Mouse (Mus musculus) spleen, adult 18-20 months (tissue): ENCODE results near the gene Snrpb.

Experiments
- DNase-seq, 2 experiments: peaks; one replicate each; pipeline ENCODE4 v3.0.0; 2022; ENCODE audit warnings: mixed read lengths in 2 of 2

Gene Snrpb

GRCm38 (mm10) chr2:130178706-130179506, at the start of gene Snrpb:
Snrpb (minus strand) TSS chr2:130179403.
- peak; percentile 70 to 77 for DNase-seq

- DNase-seq = no peak
Measured at GRCm38 (mm10) chr2:130211581-130211980, 32.4 kb upstream of the Snrpb start.

- DNase-seq = no peak
Measured at GRCm38 (mm10) chr2:130209636-130210035, 30.4 kb upstream of the Snrpb start.

- DNase-seq = no peak
Measured at GRCm38 (mm10) chr2:130207996-130208395, 28.8 kb upstream of the Snrpb start.

- no peak for DNase-seq
Measured at GRCm38 (mm10) chr2:130207376-130207775, 28.2 kb upstream of the Snrpb start.

- no peak for DNase-seq
Measured at GRCm38 (mm10) chr2:130200961-130201360, 21.8 kb upstream of the Snrpb start.

- DNase-seq = no peak
Measured at GRCm38 (mm10) chr2:130194894-130195293, 15.7 kb upstream of the Snrpb start, which contains the start of gene Tmc2. Tmc2 (plus strand) TSS chr2:130195194.

- no peak for DNase-seq
Measured at GRCm38 (mm10) chr2:130188391-130188790, 9.2 kb upstream of the Snrpb start.

GRCm38 (mm10) chr2:130179507-130180019, 360 bp upstream of the Snrpb start:
- no peak for DNase-seq

- no peak for DNase-seq
Measured at GRCm38 (mm10) chr2:130178381-130178705, 860 bp downstream of the Snrpb start.

- DNase-seq = no peak
Measured at GRCm38 (mm10) chr2:130176820-130177219, 2.4 kb downstream of the Snrpb start.

- no peak for DNase-seq
Measured at GRCm38 (mm10) chr2:130171674-130172073, 7.5 kb downstream of the Snrpb start.

GRCm38 (mm10) chr2:130167861-130168260, 11.3 kb downstream of the Snrpb start:
- peak in 1 of 2 experiments; percentile 25 for DNase-seq

- no peak for DNase-seq
Measured at GRCm38 (mm10) chr2:130166311-130167214, 12.6 kb downstream of the Snrpb start.

- DNase-seq = no peak
Measured at GRCm38 (mm10) chr2:130162701-130163100, 16.5 kb downstream of the Snrpb start.

GRCm38 (mm10) chr2:130158088-130158437, 21.1 kb downstream of the Snrpb start:
- no peak for DNase-seq

- DNase-seq = no peak
Measured at GRCm38 (mm10) chr2:130157231-130158087, 21.7 kb downstream of the Snrpb start.

- no peak for DNase-seq
Measured at GRCm38 (mm10) chr2:130155851-130156250, 23.4 kb downstream of the Snrpb start.

- no peak for DNase-seq
Measured at GRCm38 (mm10) chr2:130155171-130155570, 24.0 kb downstream of the Snrpb start.

- DNase-seq = no peak
Measured at GRCm38 (mm10) chr2:130146089-130146668, 33.0 kb downstream of the Snrpb start.

GRCm38 (mm10) chr2:130144703-130145324, 34.4 kb downstream of the Snrpb start:
- DNase-seq = no peak

GRCm38 (mm10) chr2:130143011-130143410, 36.2 kb downstream of the Snrpb start:
- DNase-seq = no peak
